Comparison of ENCODE assay signal across 10 mouse cellular contexts in the genomic region with DNA sequence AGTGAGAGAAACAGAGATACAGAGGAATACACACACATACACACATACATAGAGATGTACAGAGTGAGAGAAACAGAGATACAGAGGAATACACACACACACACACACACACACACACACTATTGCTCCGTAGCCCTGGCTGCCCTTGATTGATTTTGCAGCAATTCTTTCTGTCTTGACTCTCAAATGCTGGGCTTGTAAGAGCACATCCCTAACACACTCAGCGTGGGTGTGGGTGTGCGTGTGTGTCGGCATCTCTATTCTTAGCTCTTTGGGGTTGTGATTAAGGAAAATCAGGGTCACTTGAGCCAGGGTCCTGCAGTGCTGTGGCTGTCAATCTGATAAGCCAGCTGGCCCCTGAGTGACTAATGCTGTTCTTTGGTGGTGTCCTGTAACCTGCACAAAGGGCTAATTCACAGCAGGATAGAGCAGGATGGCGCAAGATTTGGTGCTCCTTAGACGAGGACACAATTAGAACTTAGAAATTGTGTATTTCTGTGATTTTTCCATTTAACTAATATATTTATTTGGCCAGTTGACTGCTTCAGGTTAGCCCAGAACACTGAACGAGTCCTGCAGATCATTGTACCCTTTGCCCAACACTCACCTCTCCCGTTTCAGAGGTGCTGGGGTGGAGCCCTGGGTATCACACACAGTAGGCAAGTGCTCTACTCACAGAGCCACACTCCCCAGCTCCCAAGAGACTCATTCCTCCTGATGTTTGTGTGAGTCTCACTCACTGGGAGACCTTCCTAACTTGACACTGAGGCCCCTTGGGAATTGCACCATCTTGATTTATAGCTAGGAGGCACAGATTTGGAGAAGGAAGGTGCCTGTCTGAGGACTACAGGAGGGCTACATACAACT. TPM values are rescaled to one million over a fixed set of nuclear protein-coding genes. Genes with fewer than 3 reads are reported as not detected.
DNase-seq lines count a peak whose midpoint lies in the region; ATAC-seq and TF ChIP-seq lines count a peak whose summit lies in the region.
"Had no signal": no experiment of that assay in that cellular context is flagged by ENCODE, and none has a peak within 500 bp of the region (broad histone marks: within the 10 kb centered on the region; RNA-seq: fewer than 3 reads in every experiment).

No protein-coding gene starts in this region.

- peaks cover 30% of the 10 kb centered on the region for H3K4me1 ChIP-seq in heart, embryonic 11.5 days (ENCODE audit: control insufficient read depth, insufficient read depth, low read length)
- 0 out of 2 replicates have a peak, but pooled peaks cover 2% of the 10 kb centered on the region for H3K4me1 ChIP-seq in midbrain, embryonic 11.5 days (ENCODE audit: control insufficient read depth, insufficient read depth, low read length)
- H3K4me1 ChIP-seq in midbrain, embryonic 15.5 days, result peaks cover 7% of the 10 kb centered on the region
- H3K4me1 ChIP-seq in hindbrain, postnatal 0 days (ENCODE audit: insufficient read depth, low read length), result no peaks in the 10 kb centered on the region

- H3K27me3 ChIP-seq in heart, embryonic 11.5 days (ENCODE audit: control insufficient read depth, insufficient read depth, low read length), result peaks cover 2% of the 10 kb centered on the region; the same call in 1 of the 2 replicates
- no peaks in the 10 kb centered on the region for H3K27me3 ChIP-seq in midbrain, embryonic 11.5 days (ENCODE audit: control insufficient read depth, insufficient read depth, low read length)
- no peaks in the 10 kb centered on the region for H3K27me3 ChIP-seq in midbrain, embryonic 15.5 days (replicated peaks)
- no peaks in the 10 kb centered on the region for H3K27me3 ChIP-seq in hindbrain, postnatal 0 days (ENCODE audit: insufficient read depth, low read length)

- 35% methylated on average over 8 of the region's 8 CpGs for WGBS in heart, embryonic 11.5 days (ENCODE audit: insufficient replicate concordance)
- WGBS in midbrain, embryonic 11.5 days, result 54% methylated on average over 8 of the region's 8 CpGs
- WGBS in midbrain, embryonic 15.5 days, result 52% methylated on average over 8 of the region's 8 CpGs
- WGBS in hindbrain, postnatal 0 days, result 50% methylated on average over 8 of the region's 8 CpGs

- no peak overlapping the region for H3K4me2 ChIP-seq in heart, embryonic 11.5 days
- H3K4me2 ChIP-seq in midbrain, embryonic 11.5 days, result no peak overlapping the region
- H3K4me2 ChIP-seq in midbrain, embryonic 15.5 days, result no peak overlapping the region
- no peak overlapping the region for H3K4me2 ChIP-seq in hindbrain, postnatal 0 days (ENCODE audit: low read depth, low read length)

- H3K4me3 ChIP-seq in heart, embryonic 11.5 days (ENCODE audit: low read depth, low read length), result no peak overlapping the region
- no peak overlapping the region for H3K4me3 ChIP-seq in midbrain, embryonic 11.5 days (ENCODE audit: low read depth, low read length)
- H3K4me3 ChIP-seq in midbrain, embryonic 15.5 days, result no peak overlapping the region
- no peak overlapping the region for H3K4me3 ChIP-seq in hindbrain, postnatal 0 days (ENCODE audit: low read length)

- TF ChIP-seq CTCF in hindbrain, postnatal 0 days (IDR thresholded peaks at IDR 0.05; ENCODE audit: low read depth), result no peak

- DNase-seq in heart, adult 8-10 months (ENCODE audit: low spot score), result no peak
- peak; percentile 81 for DNase-seq in midbrain, embryonic 11.5 days (ENCODE audit: low spot score, missing footprints)
- peak; percentile 54 for DNase-seq in MN1 (ENCODE audit: low spot score)
- DNase-seq in hindbrain, postnatal 0 days (ENCODE audit: low spot score), result no peak
- DNase-seq in urinary bladder, postnatal 10 days (ENCODE audit: low spot score), result no peak
- DNase-seq: kidney, postnatal 10 days had no signal

- peak overlapping the region; percentile 28; the same call in 1 of the 2 replicates for H3K9ac ChIP-seq in heart, embryonic 11.5 days (ENCODE audit: low read depth, low read length)
- no peak overlapping the region for H3K9ac ChIP-seq in midbrain, embryonic 11.5 days (ENCODE audit: low read length)
- H3K9ac ChIP-seq in midbrain, embryonic 15.5 days, result no peak overlapping the region
- no peak overlapping the region for H3K9ac ChIP-seq in hindbrain, postnatal 0 days (replicated peaks; ENCODE audit: low read length)

- no peak for ATAC-seq in heart, embryonic 11.5 days (replicated peaks; ENCODE audit: insufficient number of reproducible peaks, low FRiP score, low TSS enrichment)
- ATAC-seq in midbrain, embryonic 11.5 days (ENCODE audit: low FRiP score), result no peak
- no peak for ATAC-seq in midbrain, embryonic 15.5 days (replicated peaks)
- peak; percentile 38; the same call in 1 of the 2 replicates for ATAC-seq in hindbrain, postnatal 0 days
- no peak for ATAC-seq in activated CD4-positive, CD25-positive, alpha-beta regulatory T cell, adult 4 months
- ATAC-seq: intestine, embryonic 16.5 days had no signal

- no peak overlapping the region for H3K27ac ChIP-seq in heart, embryonic 11.5 days (ENCODE audit: low read depth, low read length)
- H3K27ac ChIP-seq in midbrain, embryonic 11.5 days (ENCODE audit: low read depth, low read length), result no peak overlapping the region
- H3K27ac ChIP-seq in midbrain, embryonic 15.5 days, result no peak overlapping the region
- peak overlapping the region; percentile 28; the same call in 1 of the 2 replicates for H3K27ac ChIP-seq in hindbrain, postnatal 0 days

- H3K36me3 ChIP-seq in heart, embryonic 11.5 days (ENCODE audit: control insufficient read depth, insufficient read depth, low read length), result no peaks in the 10 kb centered on the region
- H3K36me3 ChIP-seq in midbrain, embryonic 11.5 days (ENCODE audit: control insufficient read depth, insufficient read depth, low read length), result no peaks in the 10 kb centered on the region
- H3K36me3 ChIP-seq in midbrain, embryonic 15.5 days (replicated peaks), result no peaks in the 10 kb centered on the region
- H3K36me3 ChIP-seq in hindbrain, postnatal 0 days (ENCODE audit: insufficient read depth, low read length), result no peaks in the 10 kb centered on the region

- no peaks in the 10 kb centered on the region for H3K9me3 ChIP-seq in heart, embryonic 11.5 days (replicated peaks; ENCODE audit: control insufficient read depth, low read length)
- H3K9me3 ChIP-seq in midbrain, embryonic 11.5 days (ENCODE audit: control insufficient read depth, low read length), result no peaks in the 10 kb centered on the region
- H3K9me3 ChIP-seq in midbrain, embryonic 15.5 days, result no peaks in the 10 kb centered on the region
- no peaks in the 10 kb centered on the region for H3K9me3 ChIP-seq in hindbrain, postnatal 0 days (ENCODE audit: low read length)

RNA-seq across cellular contexts. Expression of a gene that starts 27.4 kb away (rescaled TPM):
- 39.3 TPM in 2 replicates for polyA plus RNA-seq in heart, embryonic 11.5 days (2014; fragmentation: Nextera tagmentation; extraction: Ambion mirVana)
- 10 to 100 TPM; 11.7 to 32.6 (median 22.3) TPM for total RNA-seq in heart, adult 8-10 months (2022)
- 16.1 and 17.4 TPM in 2 replicates for polyA plus RNA-seq in midbrain, embryonic 11.5 days (2014; fragmentation: Nextera tagmentation; extraction: Ambion mirVana)
- 97.7 and 99.9 TPM in 2 replicates for polyA plus RNA-seq in midbrain, embryonic 15.5 days (2015; fragmentation: Nextera tagmentation; extraction: Ambion mirVana)
- total RNA-seq in hindbrain, postnatal 0 days (2014; rRNA removed), result 48.9 and 50.0 TPM in 2 replicates
- 242 and 257 TPM in 2 replicates for polyA plus RNA-seq in hindbrain, postnatal 0 days (2015; fragmentation: Nextera tagmentation; extraction: Ambion mirVana)
- 10 to 100 TPM in 1 of 2 experiments, 1 to 10 TPM in 1; 7.5 to 12.1 TPM for polyA plus RNA-seq in activated CD4-positive, CD25-positive, alpha-beta regulatory T cell, adult 4 months (2017; shearing (Covaris generic))

RNA-seq across cellular contexts. Expression of a gene that starts 30.9 kb away (rescaled TPM):
- polyA plus RNA-seq in heart, embryonic 11.5 days (2014; fragmentation: Nextera tagmentation; extraction: Ambion mirVana), result 420 and 433 TPM in 2 replicates
- 10 to 100 TPM; 52.6 to 73.3 (median 70.5) TPM for total RNA-seq in heart, adult 8-10 months (2022)
- 899 and 948 TPM in 2 replicates for polyA plus RNA-seq in midbrain, embryonic 11.5 days (2014; fragmentation: Nextera tagmentation; extraction: Ambion mirVana)
- 429 and 442 TPM in 2 replicates for polyA plus RNA-seq in midbrain, embryonic 15.5 days (2015; fragmentation: Nextera tagmentation; extraction: Ambion mirVana)
- total RNA-seq in hindbrain, postnatal 0 days (2014; rRNA removed), result 139 and 147 TPM in 2 replicates
- 298 and 315 TPM in 2 replicates for polyA plus RNA-seq in hindbrain, postnatal 0 days (2015; fragmentation: Nextera tagmentation; extraction: Ambion mirVana)
- 100 to 1,000 TPM; 265 to 364 TPM for polyA plus RNA-seq in activated CD4-positive, CD25-positive, alpha-beta regulatory T cell, adult 4 months (2017; shearing (Covaris generic))

RNA-seq across cellular contexts. Expression of a gene that starts 50.6 kb away (rescaled TPM):
- 0.20 TPM in 1 of 2 replicates, not detected in the other for polyA plus RNA-seq in heart, embryonic 11.5 days (2014; fragmentation: Nextera tagmentation; extraction: Ambion mirVana)
- under 1 TPM in 3 of 4 experiments, not detected in 1; 0.12 to 0.75 (median 0.38) TPM for total RNA-seq in heart, adult 8-10 months (2022)
- 0.22 and 0.44 TPM in 2 replicates for polyA plus RNA-seq in midbrain, embryonic 11.5 days (2014; fragmentation: Nextera tagmentation; extraction: Ambion mirVana)
- 0.15 TPM in 1 of 2 replicates, not detected in the other for polyA plus RNA-seq in midbrain, embryonic 15.5 days (2015; fragmentation: Nextera tagmentation; extraction: Ambion mirVana)
- 1.2 TPM in 2 replicates for total RNA-seq in hindbrain, postnatal 0 days (2014; rRNA removed)
- polyA plus RNA-seq in hindbrain, postnatal 0 days (2015; fragmentation: Nextera tagmentation; extraction: Ambion mirVana), result 0.05 and 0.20 TPM in 2 replicates
- polyA plus RNA-seq in activated CD4-positive, CD25-positive, alpha-beta regulatory T cell, adult 4 months (2017; shearing (Covaris generic)), result not detected

RNA-seq across cellular contexts. Expression of a gene that starts 55.6 kb away (rescaled TPM):
- 92.7 and 98.4 TPM in 2 replicates for polyA plus RNA-seq in heart, embryonic 11.5 days (2014; fragmentation: Nextera tagmentation; extraction: Ambion mirVana)
- total RNA-seq in heart, adult 8-10 months (2022), result 10 to 100 TPM; 26.4 to 31.4 (median 29.0) TPM
- 130 and 139 TPM in 2 replicates for polyA plus RNA-seq in midbrain, embryonic 11.5 days (2014; fragmentation: Nextera tagmentation; extraction: Ambion mirVana)
- polyA plus RNA-seq in midbrain, embryonic 15.5 days (2015; fragmentation: Nextera tagmentation; extraction: Ambion mirVana), result 99.7 and 105 TPM in 2 replicates
- 56.2 and 58.7 TPM in 2 replicates for total RNA-seq in hindbrain, postnatal 0 days (2014; rRNA removed)
- 52.7 and 60.8 TPM in 2 replicates for polyA plus RNA-seq in hindbrain, postnatal 0 days (2015; fragmentation: Nextera tagmentation; extraction: Ambion mirVana)
- polyA plus RNA-seq in activated CD4-positive, CD25-positive, alpha-beta regulatory T cell, adult 4 months (2017; shearing (Covaris generic)), result 100 to 1,000 TPM; 196 to 222 TPM

Comparison
In these comparisons a context has a peak if more than half of its experiments do, and no peak if none do; other contexts are left out.
1. DNase-seq: peak in midbrain, embryonic 11.5 days (single experiment) and MN1 (single experiment); none in heart, adult 8-10 months (single experiment), hindbrain, postnatal 0 days (single experiment) and urinary bladder, postnatal 10 days (single experiment).